Comparison of ENCODE assay signal across 28 mouse cellular contexts in the genomic region with DNA sequence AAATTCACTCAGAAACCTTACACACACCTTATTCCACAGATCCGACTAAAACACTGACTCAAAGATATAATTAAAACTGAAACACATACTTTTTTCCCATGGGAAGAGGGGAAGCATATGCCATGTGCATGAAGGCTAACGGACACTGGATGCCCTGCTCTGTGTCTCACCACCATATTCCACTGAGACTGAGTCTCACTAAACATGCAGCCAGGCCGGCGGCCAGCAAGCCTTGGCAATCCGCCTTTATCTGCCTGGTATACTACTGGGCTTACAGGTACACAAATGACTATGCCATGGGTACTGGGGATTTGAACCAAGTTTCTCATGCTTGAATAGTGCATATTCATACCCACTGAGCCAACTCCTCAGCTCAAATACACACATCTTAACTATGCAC. TPM values are rescaled to one million over a fixed set of nuclear protein-coding genes. Genes with fewer than 3 reads are reported as not detected.
DNase-seq lines count a peak whose midpoint lies in the region; ATAC-seq lines count a peak whose summit lies in the region.
"Had no signal": no experiment of that assay in that cellular context is flagged by ENCODE, and none has a peak within 500 bp of the region (broad histone marks: within the 10 kb centered on the region; RNA-seq: fewer than 3 reads in every experiment).

No protein-coding gene starts in this region.

- H3K4me1 ChIP-seq in midbrain, embryonic 11.5 days (ENCODE audit: control insufficient read depth, insufficient read depth, low read length): no peaks in the 10 kb centered on the region
- no peaks in the 10 kb centered on the region for H3K4me1 ChIP-seq in midbrain, embryonic 15.5 days
- H3K4me1 ChIP-seq: embryonic facial prominence, embryonic 10.5 days; embryonic facial prominence, embryonic 15.5 days; forebrain, embryonic 12.5 days; heart, embryonic 12.5 days; limb, embryonic 10.5 days; limb, embryonic 15.5 days; midbrain, embryonic 13.5 days had no signal

- H3K4me3 ChIP-seq in midbrain, embryonic 11.5 days (ENCODE audit: low read depth, low read length): no peak overlapping the region
- H3K4me3 ChIP-seq in midbrain, embryonic 15.5 days: no peak overlapping the region
- H3K4me3 ChIP-seq: embryonic facial prominence, embryonic 10.5 days; embryonic facial prominence, embryonic 15.5 days; forebrain, embryonic 12.5 days; heart, adult 2 months; heart, embryonic 12.5 days; layer of hippocampus, adult 2 months; limb, embryonic 10.5 days; limb, embryonic 15.5 days; liver, embryonic 13.5 days; megakaryocyte, embryonic 14.5 days; midbrain, embryonic 13.5 days had no signal

- H3K9ac ChIP-seq in midbrain, embryonic 11.5 days (ENCODE audit: low read length): no peak overlapping the region
- no peak overlapping the region for H3K9ac ChIP-seq in midbrain, embryonic 15.5 days
- H3K9ac ChIP-seq: embryonic facial prominence, embryonic 15.5 days; forebrain, embryonic 12.5 days; forebrain, postnatal 0 days; heart, embryonic 12.5 days; hindbrain, embryonic 14.5 days; limb, embryonic 15.5 days; liver, embryonic 13.5 days; midbrain, embryonic 13.5 days had no signal

- no peaks in the 10 kb centered on the region for H3K27me3 ChIP-seq in midbrain, embryonic 11.5 days (ENCODE audit: control insufficient read depth, insufficient read depth, low read length)
- no peaks in the 10 kb centered on the region for H3K27me3 ChIP-seq in midbrain, embryonic 15.5 days (replicated peaks)
- H3K27me3 ChIP-seq: embryonic facial prominence, embryonic 15.5 days; forebrain, embryonic 12.5 days; heart, embryonic 12.5 days; limb, embryonic 15.5 days; liver, embryonic 13.5 days; megakaryocyte, embryonic 14.5 days; midbrain, embryonic 13.5 days had no signal

- no peak overlapping the region for H3K27ac ChIP-seq in midbrain, embryonic 11.5 days (ENCODE audit: low read depth, low read length)
- no peak overlapping the region for H3K27ac ChIP-seq in midbrain, embryonic 15.5 days
- H3K27ac ChIP-seq: embryonic facial prominence, embryonic 10.5 days; embryonic facial prominence, embryonic 15.5 days; forebrain, embryonic 12.5 days; heart, adult 2 months; hindbrain, embryonic 14.5 days; kidney, postnatal 0 days; layer of hippocampus, adult 2 months; limb, embryonic 10.5 days; limb, embryonic 15.5 days; liver, embryonic 13.5 days; midbrain, embryonic 13.5 days had no signal

- peak; percentile 56 to 69 for DNase-seq in cerebellum, postnatal 10 days
- DNase-seq in cerebellum, postnatal 4 days (ENCODE audit: low spot score in 2 of 2): no peak
- DNase-seq in kidney, adult 18-20 months: peak; percentile 18
- no peak for DNase-seq in kidney, adult 11 months
- DNase-seq in midbrain, embryonic 11.5 days (ENCODE audit: low spot score, missing footprints): peak; percentile 69
- no peak for DNase-seq in spleen, postnatal 14 days (ENCODE audit: low spot score in 2 of 2)
- DNase-seq: cerebellum, adult 11 months; forebrain, postnatal 0 days; heart, adult 2 months; heart, postnatal 4 days; liver, embryonic 13.5 days; lung, adult 18-20 months; lung, postnatal 4 days; thymus, postnatal 14 days had no signal

- H3K4me2 ChIP-seq in midbrain, embryonic 11.5 days: no peak overlapping the region
- H3K4me2 ChIP-seq in midbrain, embryonic 15.5 days: no peak overlapping the region
- H3K4me2 ChIP-seq: embryonic facial prominence, embryonic 15.5 days; forebrain, embryonic 12.5 days; heart, embryonic 12.5 days; hindbrain, embryonic 14.5 days; limb, embryonic 15.5 days; liver, embryonic 13.5 days; midbrain, embryonic 13.5 days had no signal

- 94% methylated on average over 5 of the region's 5 CpGs for WGBS in midbrain, embryonic 11.5 days
- WGBS in midbrain, embryonic 15.5 days: 76% methylated on average over 5 of the region's 5 CpGs

- ATAC-seq in midbrain, embryonic 11.5 days (ENCODE audit: low FRiP score): no peak
- no peak for ATAC-seq in midbrain, embryonic 15.5 days (replicated peaks)
- ATAC-seq: CD4-positive, CD25-positive, alpha-beta regulatory T cell, adult 4 months; forebrain, postnatal 0 days; lung, postnatal 0 days; midbrain, embryonic 13.5 days had no signal

- H3K9me3 ChIP-seq in midbrain, embryonic 11.5 days (ENCODE audit: control insufficient read depth, low read length): no peaks in the 10 kb centered on the region
- H3K9me3 ChIP-seq in midbrain, embryonic 15.5 days: no peaks in the 10 kb centered on the region
- H3K9me3 ChIP-seq: embryonic facial prominence, embryonic 10.5 days; embryonic facial prominence, embryonic 15.5 days; forebrain, embryonic 12.5 days; heart, embryonic 12.5 days; limb, embryonic 10.5 days; limb, embryonic 15.5 days; liver, embryonic 13.5 days; megakaryocyte, embryonic 14.5 days; midbrain, embryonic 13.5 days had no signal

- peaks cover 13% of the 10 kb centered on the region; the same call in 1 of the 2 replicates for H3K36me3 ChIP-seq in midbrain, embryonic 11.5 days (ENCODE audit: control insufficient read depth, insufficient read depth, low read length)
- peaks cover 28% of the 10 kb centered on the region for H3K36me3 ChIP-seq in midbrain, embryonic 15.5 days (replicated peaks)

RNA-seq across cellular contexts. Expression of a gene that starts 13.2 kb away (rescaled TPM):
- polyA plus RNA-seq in midbrain, embryonic 11.5 days (2014; fragmentation: Nextera tagmentation; extraction: Ambion mirVana): 37.3 and 41.7 TPM in 2 replicates
- polyA plus RNA-seq in midbrain, embryonic 15.5 days (2015; fragmentation: Nextera tagmentation; extraction: Ambion mirVana): 30.7 and 31.0 TPM in 2 replicates

RNA-seq across cellular contexts. Expression of a gene that starts 19.4 kb away (rescaled TPM):
- 30.9 and 34.9 TPM in 2 replicates for polyA plus RNA-seq in midbrain, embryonic 11.5 days (2014; fragmentation: Nextera tagmentation; extraction: Ambion mirVana)
- 13.9 and 15.8 TPM in 2 replicates for polyA plus RNA-seq in midbrain, embryonic 15.5 days (2015; fragmentation: Nextera tagmentation; extraction: Ambion mirVana)

RNA-seq across cellular contexts. Expression of a gene that starts 41.8 kb away (rescaled TPM):
- 127 and 140 TPM in 2 replicates for polyA plus RNA-seq in midbrain, embryonic 11.5 days (2014; fragmentation: Nextera tagmentation; extraction: Ambion mirVana)
- polyA plus RNA-seq in midbrain, embryonic 15.5 days (2015; fragmentation: Nextera tagmentation; extraction: Ambion mirVana): 117 and 124 TPM in 2 replicates

Comparison
In these comparisons a context has a peak if more than half of its experiments do, and no peak if none do; other contexts are left out.
1. DNase-seq: peak in cerebellum, postnatal 10 days (2 of 2), kidney, adult 18-20 months (single experiment) and midbrain, embryonic 11.5 days (single experiment); none in cerebellum, postnatal 4 days (0 of 2), kidney, adult 11 months (single experiment) and spleen, postnatal 14 days (0 of 2).